Comparison of ENCODE assay signal across 12 mouse cellular contexts in genomic region chr2:164940140-164940830, GRCm38 (mm10). TPM values are rescaled to one million over a fixed set of nuclear protein-coding genes. Genes with fewer than 3 reads are reported as not detected.
DNase-seq lines count a peak whose midpoint lies in the region; ATAC-seq and TF ChIP-seq lines count a peak whose summit lies in the region.
"Had no signal": no experiment of that assay in that cellular context is flagged by ENCODE, and none has a peak within 500 bp of the region (broad histone marks: within the 10 kb centered on the region; RNA-seq: fewer than 3 reads in every experiment).

Mmp9 (plus strand) TSS chr2:164940780.

- H3K4me2 ChIP-seq in liver, postnatal 0 days (ENCODE audit: low read depth, low read length) = 0 out of 2 replicates have a peak within 1 kb of the TSS, but pooled peaks have one; percentile 6
- no peak within 1 kb of the TSS for H3K4me2 ChIP-seq in liver, embryonic 11.5 days
- peak within 1 kb of the TSS; percentile 67 for H3K4me2 ChIP-seq in hindbrain, embryonic 12.5 days (replicated peaks)
- H3K4me2 ChIP-seq in midbrain, embryonic 15.5 days = peak within 1 kb of the TSS; percentile 57

- no peak within 1 kb of the TSS for H3K27ac ChIP-seq in liver, postnatal 0 days (ENCODE audit: low read depth)
- H3K27ac ChIP-seq in liver, embryonic 11.5 days (ENCODE audit: low read depth, low read length) = no peak within 1 kb of the TSS
- no peak within 1 kb of the TSS for H3K27ac ChIP-seq in hindbrain, embryonic 12.5 days
- H3K27ac ChIP-seq in midbrain, embryonic 15.5 days = peak within 1 kb of the TSS; percentile 78
- H3K27ac ChIP-seq: heart, adult 2 months had no signal

- peaks cover 35% of the 10 kb centered on the region for H3K27me3 ChIP-seq in liver, postnatal 0 days (ENCODE audit: insufficient read depth, low read length)
- peaks cover 70% of the 10 kb centered on the region for H3K27me3 ChIP-seq in liver, embryonic 11.5 days (replicated peaks; ENCODE audit: control insufficient read depth, insufficient read depth, low read length)
- peaks cover 49% of the 10 kb centered on the region for H3K27me3 ChIP-seq in hindbrain, embryonic 12.5 days
- H3K27me3 ChIP-seq in midbrain, embryonic 15.5 days (replicated peaks) = 0 out of 2 replicates have a peak, but pooled peaks cover 5% of the 10 kb centered on the region

- TF ChIP-seq CTCF in liver, postnatal 0 days (IDR thresholded peaks at IDR 0.05; ENCODE audit: low read depth) = no peak

- H3K4me1 ChIP-seq in liver, postnatal 0 days (ENCODE audit: insufficient read depth) = peaks cover 15% of the 10 kb centered on the region
- 0 out of 2 replicates have a peak, but pooled peaks cover 5% of the 10 kb centered on the region for H3K4me1 ChIP-seq in liver, embryonic 11.5 days (replicated peaks; ENCODE audit: control insufficient read depth, insufficient read depth, low read length)
- peaks cover 29% of the 10 kb centered on the region for H3K4me1 ChIP-seq in hindbrain, embryonic 12.5 days
- peaks cover 26% of the 10 kb centered on the region for H3K4me1 ChIP-seq in midbrain, embryonic 15.5 days

- H3K4me3 ChIP-seq in liver, postnatal 0 days (ENCODE audit: low read depth, low read length) = no peak within 1 kb of the TSS
- no peak within 1 kb of the TSS for H3K4me3 ChIP-seq in liver, embryonic 11.5 days (ENCODE audit: low read depth, low read length)
- H3K4me3 ChIP-seq in hindbrain, embryonic 12.5 days = no peak within 1 kb of the TSS
- no peak within 1 kb of the TSS for H3K4me3 ChIP-seq in midbrain, embryonic 15.5 days
- H3K4me3 ChIP-seq: erythroblast, embryonic 14.5 days had no signal

- WGBS in liver, postnatal 0 days (ENCODE audit: insufficient replicate concordance) = 21% methylated on average over 10 of the region's 10 CpGs
- WGBS in liver, embryonic 11.5 days = 25% methylated on average over 10 of the region's 10 CpGs
- 20% methylated on average over 10 of the region's 10 CpGs for WGBS in hindbrain, embryonic 12.5 days
- 32% methylated on average over 10 of the region's 10 CpGs for WGBS in midbrain, embryonic 15.5 days

- H3K36me3 ChIP-seq in liver, postnatal 0 days (replicated peaks; ENCODE audit: insufficient read depth, low read length) = no peaks in the 10 kb centered on the region
- no peaks in the 10 kb centered on the region for H3K36me3 ChIP-seq in liver, embryonic 11.5 days (ENCODE audit: control insufficient read depth, insufficient read depth, low read length)
- H3K36me3 ChIP-seq in hindbrain, embryonic 12.5 days = no peaks in the 10 kb centered on the region
- no peaks in the 10 kb centered on the region for H3K36me3 ChIP-seq in midbrain, embryonic 15.5 days (replicated peaks)

- no peak for DNase-seq in liver, postnatal 0 days
- no peak for DNase-seq in liver, embryonic 11.5 days (ENCODE audit: low spot score)
- peak; percentile 46 for DNase-seq in embryo, embryonic 10 days (ENCODE audit: low spot score)
- DNase-seq in layer of hippocampus, adult 9-11 months = no peak
- no peak for DNase-seq in testis, postnatal 14 days (ENCODE audit: low spot score)
- DNase-seq in layer of hippocampus, adult 11-12 months (ENCODE audit: low spot score) = no peak
- DNase-seq: heart, adult 2 months; lung, postnatal 36 days; right cerebral cortex, adult 18-20 months had no signal

- ATAC-seq in liver, postnatal 0 days = no peak
- no peak for ATAC-seq in liver, embryonic 11.5 days (replicated peaks; ENCODE audit: low FRiP score)
- ATAC-seq in hindbrain, embryonic 12.5 days (ENCODE audit: low FRiP score) = no peak
- no peak for ATAC-seq in midbrain, embryonic 15.5 days (replicated peaks)

- H3K9ac ChIP-seq in liver, postnatal 0 days (replicated peaks) = no peak within 1 kb of the TSS
- H3K9ac ChIP-seq in liver, embryonic 11.5 days (ENCODE audit: low read depth, low read length) = no peak within 1 kb of the TSS
- H3K9ac ChIP-seq in hindbrain, embryonic 12.5 days = no peak within 1 kb of the TSS
- H3K9ac ChIP-seq in midbrain, embryonic 15.5 days = no peak within 1 kb of the TSS

- no peaks in the 10 kb centered on the region for H3K9me3 ChIP-seq in liver, postnatal 0 days (ENCODE audit: low read length)
- H3K9me3 ChIP-seq in liver, embryonic 11.5 days (ENCODE audit: control insufficient read depth, low read length) = no peaks in the 10 kb centered on the region
- H3K9me3 ChIP-seq in hindbrain, embryonic 12.5 days (replicated peaks) = no peaks in the 10 kb centered on the region
- no peaks in the 10 kb centered on the region for H3K9me3 ChIP-seq in midbrain, embryonic 15.5 days

- TF ChIP-seq EP300 in liver, postnatal 0 days (IDR thresholded peaks at IDR 0.05; ENCODE audit: low read depth) = no peak

RNA-seq across cellular contexts. Expression of gene Mmp9, which starts in this region (rescaled TPM):
- polyA plus RNA-seq in liver, postnatal 0 days (2015; fragmentation: Nextera tagmentation; extraction: Ambion mirVana) = 15.8 and 17.2 TPM in 2 replicates
- polyA plus RNA-seq in liver, embryonic 11.5 days (2014; fragmentation: Nextera tagmentation; extraction: Ambion mirVana) = 0.66 and 1.9 TPM in 2 replicates
- polyA plus RNA-seq in hindbrain, embryonic 12.5 days (2016; fragmentation: Nextera tagmentation; extraction: Ambion mirVana) = 5.7 and 7.2 TPM in 2 replicates
- polyA plus RNA-seq in midbrain, embryonic 15.5 days (2015; fragmentation: Nextera tagmentation; extraction: Ambion mirVana) = 28.9 and 34.3 TPM in 2 replicates
- polyA plus RNA-seq: erythroblast, embryonic 14.5 days had no signal
